Mouse (Mus musculus) lung, adult 2 months (tissue): Measurements from ENCODE around the gene Uso1.

ENCODE experiments used
- CTCF ChIP-seq: fragments of 200-500 bp; IDR thresholded peaks from 2 replicates; pipeline ENCODE4 v1.5.1; 2011; ENCODE audit warnings: mild to moderate bottlenecking, low read length, control low read depth; ENCODE audit not compliant: insufficient read depth
- POLR2A ChIP-seq: fragments of 200-500 bp; IDR thresholded peaks from 2 replicates; pipeline ENCODE4 v1.6.1; 2011; ENCODE audit warnings: low read depth, mild to moderate bottlenecking, control low read depth, low read length, borderline replicate concordance; ENCODE audit errors: extremely low read depth

GRCm38 (mm10) chr5:92244900-92245299, 107.2 kb downstream of the Uso1 start:
- TF ChIP-seq CTCF = no peak
- no peak for TF ChIP-seq POLR2A
